28 mouse cellular contexts compared by ENCODE assay signal in genomic region chr14:18355514-18356190, GRCm38 (mm10). TPM values are rescaled to one million over a fixed set of nuclear protein-coding genes. Genes with fewer than 3 reads are reported as not detected.
DNase-seq lines count a peak whose midpoint lies in the region; ATAC-seq and TF ChIP-seq lines count a peak whose summit lies in the region.
"Had no signal": no experiment of that assay in that cellular context is flagged by ENCODE, and none has a peak within 500 bp of the region (broad histone marks: within the 10 kb centered on the region; RNA-seq: fewer than 3 reads in every experiment).

No protein-coding gene starts in this region.

- H3K9me3 ChIP-seq in heart, embryonic 13.5 days, result no peaks in the 10 kb centered on the region
- H3K9me3 ChIP-seq in lung, embryonic 14.5 days (ENCODE audit: low read depth, low read length), result no peaks in the 10 kb centered on the region
- H3K9me3 ChIP-seq: embryonic facial prominence, embryonic 10.5 days; embryonic facial prominence, embryonic 15.5 days; forebrain, embryonic 12.5 days; heart, embryonic 12.5 days; limb, embryonic 12.5 days; liver, embryonic 15.5 days; neural tube, embryonic 12.5 days had no signal

- 0 out of 2 replicates have a peak overlapping the region, but pooled peaks have one; percentile 24 for H3K27ac ChIP-seq in heart, embryonic 13.5 days (replicated peaks)
- H3K27ac ChIP-seq in lung, embryonic 14.5 days (ENCODE audit: low read depth), result no peak overlapping the region
- H3K27ac ChIP-seq: embryonic facial prominence, embryonic 10.5 days; embryonic facial prominence, embryonic 15.5 days; forebrain, embryonic 12.5 days; hindbrain, embryonic 14.5 days; limb, embryonic 12.5 days; liver, embryonic 15.5 days; neural tube, embryonic 12.5 days; stomach, postnatal 0 days had no signal

- peaks cover 13% of the 10 kb centered on the region for H3K4me1 ChIP-seq in heart, embryonic 13.5 days
- H3K4me1 ChIP-seq in lung, embryonic 14.5 days (ENCODE audit: insufficient read depth), result no peaks in the 10 kb centered on the region
- no peaks in the 10 kb centered on the region for H3K4me1 ChIP-seq in lung, adult 2 months (ENCODE audit: control insufficient read depth, insufficient read depth, low read length)
- H3K4me1 ChIP-seq: forebrain, embryonic 12.5 days; limb, embryonic 12.5 days; liver, embryonic 15.5 days; neural tube, embryonic 12.5 days had no signal

- no peak for ATAC-seq in heart, embryonic 13.5 days (ENCODE audit: extremely low read depth, insufficient number of reproducible peaks, low FRiP score, low TSS enrichment)
- ATAC-seq in lung, embryonic 14.5 days (ENCODE audit: insufficient read depth), result peak; percentile 76
- ATAC-seq: intestine, postnatal 0 days; Patski had no signal

- no peak overlapping the region for H3K4me3 ChIP-seq in heart, embryonic 13.5 days
- H3K4me3 ChIP-seq in lung, embryonic 14.5 days (ENCODE audit: low read depth, low read length), result no peak overlapping the region
- no peak overlapping the region for H3K4me3 ChIP-seq in lung, adult 2 months (replicated peaks; ENCODE audit: extremely low read depth, low read depth, low read length)
- H3K4me3 ChIP-seq: embryonic facial prominence, embryonic 10.5 days; embryonic facial prominence, embryonic 15.5 days; forebrain, embryonic 12.5 days; heart, embryonic 12.5 days; limb, embryonic 12.5 days; liver, embryonic 15.5 days; myocyte; neural tube, embryonic 12.5 days had no signal

- no peak for TF ChIP-seq CTCF in lung, embryonic 14.5 days (IDR thresholded peaks at IDR 0.05; ENCODE audit: low read depth)
- no peak for TF ChIP-seq CTCF in lung, adult 2 months (IDR thresholded peaks at IDR 0.05; ENCODE audit: insufficient read depth, low read length)

- no peak for DNase-seq in heart, postnatal 10 days
- peak; percentile 9 for DNase-seq in lung, embryonic 14.5 days
- DNase-seq in lung, adult 2 months, result no peak
- DNase-seq in lung, postnatal 25 days (ENCODE audit: low spot score), result peak; percentile 25
- DNase-seq in cerebellum, adult 9-10 months, result no peak
- no peak for DNase-seq in left cerebral cortex, postnatal 10 days (ENCODE audit: extremely low spot score in 1 of 2, low spot score in 2 of 2)
- DNase-seq: adrenal gland, adult 2 months; adrenal gland, postnatal 36 days; gastrocnemius, postnatal 14 days; heart, adult 18-20 months; kidney, postnatal 14 days; right cerebral cortex, postnatal 4 days; thymus, adult 18-20 months; thymus, postnatal 36 days had no signal

- WGBS in heart, embryonic 13.5 days, result 43% methylated on average over 6 of the region's 6 CpGs
- WGBS in lung, embryonic 14.5 days, result 53% methylated on average over 6 of the region's 6 CpGs
- WGBS in lung, adult 2 months, result 67% methylated on average over 6 of the region's 6 CpGs

- no peak overlapping the region for H3K9ac ChIP-seq in heart, embryonic 13.5 days
- H3K9ac ChIP-seq in lung, embryonic 14.5 days, result no peak overlapping the region
- H3K9ac ChIP-seq: embryonic facial prominence, embryonic 15.5 days; forebrain, embryonic 12.5 days; heart, embryonic 12.5 days; hindbrain, embryonic 14.5 days; limb, embryonic 12.5 days; liver, embryonic 15.5 days; neural tube, embryonic 12.5 days had no signal

- H3K4me2 ChIP-seq in heart, embryonic 13.5 days, result no peak overlapping the region
- no peak overlapping the region for H3K4me2 ChIP-seq in lung, embryonic 14.5 days
- H3K4me2 ChIP-seq: embryonic facial prominence, embryonic 15.5 days; forebrain, embryonic 12.5 days; heart, embryonic 12.5 days; hindbrain, embryonic 14.5 days; limb, embryonic 12.5 days; liver, embryonic 15.5 days; midbrain, embryonic 11.5 days; neural tube, embryonic 12.5 days had no signal

- no peaks in the 10 kb centered on the region for H3K36me3 ChIP-seq in heart, embryonic 13.5 days
- H3K36me3 ChIP-seq in lung, embryonic 14.5 days (ENCODE audit: insufficient read depth), result no peaks in the 10 kb centered on the region
- H3K36me3 ChIP-seq: embryonic facial prominence, embryonic 10.5 days; embryonic facial prominence, embryonic 15.5 days; forebrain, embryonic 12.5 days; heart, embryonic 12.5 days; limb, embryonic 12.5 days; liver, embryonic 15.5 days; neural tube, embryonic 12.5 days had no signal

- TF ChIP-seq POLR2A in lung, adult 2 months (IDR thresholded peaks at IDR 0.05; ENCODE audit: borderline replicate concordance, extremely low read depth, low read depth, low read length), result no peak

- H3K27me3 ChIP-seq in heart, embryonic 13.5 days (replicated peaks), result no peaks in the 10 kb centered on the region
- no peaks in the 10 kb centered on the region for H3K27me3 ChIP-seq in lung, embryonic 14.5 days (ENCODE audit: insufficient read depth, low read length)
- H3K27me3 ChIP-seq: embryonic facial prominence, embryonic 15.5 days; forebrain, embryonic 12.5 days; heart, embryonic 12.5 days; limb, embryonic 12.5 days; liver, embryonic 15.5 days; neural tube, embryonic 12.5 days; Patski had no signal

- intact Hi-C loops in heart, postnatal 10 days (cut with DNase I), result no loop called here
- intact Hi-C loops in left cerebral cortex, postnatal 10 days (cut with DNase I), result no loop called here

RNA-seq across cellular contexts. Expression of gene Ube2e1, which starts 24.0 kb away (rescaled TPM):
- polyA plus RNA-seq in heart, embryonic 13.5 days (2015; fragmentation: Nextera tagmentation; extraction: Ambion mirVana), result 57.6 and 63.2 TPM in 2 replicates
- total RNA-seq in heart, postnatal 10 days (2021), result 10 to 100 TPM; 36.6 to 42.3 TPM
- 49.5 and 50.0 TPM in 2 replicates for polyA plus RNA-seq in lung, embryonic 14.5 days (2014; fragmentation: Nextera tagmentation; extraction: Ambion mirVana)
- polyA plus RNA-seq in lung, adult 2 months (2012; rRNA removed), result 16.5 and 31.9 TPM in 2 replicates
- 100 to 1,000 TPM; 117 to 120 TPM for total RNA-seq in left cerebral cortex, postnatal 10 days (2021)

Comparison
In these comparisons a context has a peak if more than half of its experiments do, and no peak if none do; other contexts are left out.
1. DNase-seq: peak in lung, embryonic 14.5 days (single experiment) and lung, postnatal 25 days (single experiment); none in heart, postnatal 10 days (0 of 2), lung, adult 2 months (single experiment), cerebellum, adult 9-10 months (single experiment) and left cerebral cortex, postnatal 10 days (0 of 2).